Mouse (Mus musculus) thymus, postnatal 10 days (tissue): Measurements from ENCODE around the gene Slc25a34.

ENCODE experiments used
- DNase-seq, 2 experiments: peaks; one replicate each; pipeline ENCODE4 v3.0.0; 2021; ENCODE audit warnings: low spot score in 2 of 2

Slc25a34 gene

GRCm38 (mm10) chr4:141643118-141643855 lies 19.7 kb upstream of the Slc25a34 start:
- DNase-seq, result no peak

GRCm38 (mm10) chr4:141641961-141642811 lies 18.6 kb upstream of the Slc25a34 start:
- no peak for DNase-seq

- DNase-seq, result no peak
Observed at GRCm38 (mm10) chr4:141641353-141641771, 17.7 kb upstream of the Slc25a34 start.

GRCm38 (mm10) chr4:141639474-141639873 lies 15.9 kb upstream of the Slc25a34 start:
- DNase-seq, result no peak

- DNase-seq, result no peak
Observed at GRCm38 (mm10) chr4:141636693-141637092, 13.1 kb upstream of the Slc25a34 start.

- DNase-seq, result no peak
Observed at GRCm38 (mm10) chr4:141635991-141636390, 12.4 kb upstream of the Slc25a34 start.

GRCm38 (mm10) chr4:141632111-141632873 lies 8.7 kb upstream of the Slc25a34 start:
- DNase-seq, result no peak

- no peak for DNase-seq
Observed at GRCm38 (mm10) chr4:141631250-141631649, 7.6 kb upstream of the Slc25a34 start.

GRCm38 (mm10) chr4:141630021-141630420 lies 6.4 kb upstream of the Slc25a34 start:
- no peak for DNase-seq

- DNase-seq, result no peak
Observed at GRCm38 (mm10) chr4:141628661-141629060, 5.0 kb upstream of the Slc25a34 start.

GRCm38 (mm10) chr4:141627502-141627901 lies 3.9 kb upstream of the Slc25a34 start:
- no peak for DNase-seq

GRCm38 (mm10) chr4:141625774-141626550 lies 2.3 kb upstream of the Slc25a34 start:
- DNase-seq, result no peak

- peak in 1 of 2 experiments; percentile 33 for DNase-seq
Observed at GRCm38 (mm10) chr4:141624983-141625773, 1.6 kb upstream of the Slc25a34 start.

- no peak for DNase-seq
Observed at GRCm38 (mm10) chr4:141624134-141624533, 513 bp upstream of the Slc25a34 start.

GRCm38 (mm10) chr4:141623037-141623436 lies 584 bp downstream of the Slc25a34 start:
- DNase-seq, result no peak

- DNase-seq, result no peak
Observed at GRCm38 (mm10) chr4:141622580-141622979, 1.0 kb downstream of the Slc25a34 start.

- DNase-seq, result no peak
Observed at GRCm38 (mm10) chr4:141622091-141622490, 1.5 kb downstream of the Slc25a34 start.

GRCm38 (mm10) chr4:141621297-141621696 lies 2.3 kb downstream of the Slc25a34 start:
- no peak for DNase-seq

- no peak for DNase-seq
Observed at GRCm38 (mm10) chr4:141619299-141619883, 4.2 kb downstream of the Slc25a34 start.
